Mouse (Mus musculus) erythroid progenitor cell, adult 5-6 weeks (primary cell): ENCODE results near the gene Rerg. TPM values are rescaled to one million over a fixed set of nuclear protein-coding genes. Genes with fewer than 3 reads are reported as not detected.

Source experiments
- ATAC-seq: replicated peaks from 2 replicates; pipeline ENCODE4 v1.8.0; 2016; ENCODE audit warnings: moderate number of reproducible peaks, mild to moderate bottlenecking, moderate TSS enrichment, inconsistent platforms; ENCODE audit not compliant: poor library complexity, low FRiP score, severe bottlenecking
- total RNA-seq, 2 experiments: library from RNA; stranded (forward) in 1 of 2; stranded (reverse) in 1 of 2; fragments of 150-400 nt in 1 of 2; fragments of 186-747, 209-891 nt in 1 of 2; gene quantifications; 2 replicates each; pipeline versions ENCODE4 v1.2.3 to v1.2.4; 2015 to 2017; ENCODE audit warnings: low replicate concordance in 2 of 2

Rerg gene
- total RNA-seq (2015; ENCODE audit: low replicate concordance) = not detected in 2 replicates
- not detected in 2 replicates for total RNA-seq (2017; ENCODE audit: low replicate concordance)

DNA sequence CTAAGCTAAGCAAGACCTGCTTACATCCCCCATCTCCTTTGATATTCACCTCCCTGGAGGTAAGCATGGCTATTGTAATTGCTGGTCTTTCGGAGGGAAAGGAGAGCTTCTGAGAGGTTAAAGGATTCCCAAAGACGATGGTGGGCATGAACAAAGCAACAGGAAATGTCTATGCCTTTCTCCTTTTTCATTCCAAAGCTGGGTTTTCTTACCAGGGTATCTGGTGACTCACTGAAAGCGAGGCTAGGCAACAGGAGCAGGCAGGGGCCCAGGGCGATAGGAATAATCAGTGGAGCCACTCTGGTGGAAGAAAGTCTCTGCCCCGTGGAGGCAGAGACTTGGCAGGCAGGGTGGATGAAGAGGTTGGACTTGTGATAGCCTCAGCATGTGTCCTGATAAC lies at the start of gene Rerg:
Rerg (minus strand) TSS at position 272 of the 400 bp plus-strand sequence.
- ATAC-seq = no peak

DNA sequence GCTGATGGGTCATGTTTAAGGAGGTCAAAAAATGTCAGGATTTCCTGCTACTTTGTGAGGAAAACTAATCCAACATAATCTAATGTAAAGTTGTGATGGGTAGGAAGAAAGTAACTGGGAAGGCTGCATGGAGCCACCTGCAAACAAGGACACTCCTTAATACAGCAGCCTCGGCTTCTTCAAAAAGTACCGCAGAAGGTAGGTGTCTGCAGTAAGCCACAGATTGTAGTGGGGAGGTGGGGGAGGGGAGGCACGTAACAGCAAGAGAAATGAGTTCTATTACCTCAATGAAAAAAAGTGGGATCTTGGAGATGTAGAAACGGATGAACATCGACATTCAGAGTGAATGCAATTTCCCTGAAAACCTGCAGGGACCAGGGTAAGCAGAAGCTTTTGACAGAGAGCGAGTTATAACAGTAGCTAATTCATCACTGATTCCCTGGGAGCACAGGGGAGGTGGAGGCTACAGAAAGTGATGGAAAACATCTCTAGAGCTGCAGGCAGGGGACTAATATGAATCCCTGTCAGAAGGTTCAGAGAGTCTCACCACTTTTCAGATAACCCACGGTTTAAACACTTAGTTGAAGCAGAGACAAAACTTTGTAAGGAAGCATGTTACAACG lies 47.7 kb upstream of the Rerg start:
- ATAC-seq = no peak

DNA sequence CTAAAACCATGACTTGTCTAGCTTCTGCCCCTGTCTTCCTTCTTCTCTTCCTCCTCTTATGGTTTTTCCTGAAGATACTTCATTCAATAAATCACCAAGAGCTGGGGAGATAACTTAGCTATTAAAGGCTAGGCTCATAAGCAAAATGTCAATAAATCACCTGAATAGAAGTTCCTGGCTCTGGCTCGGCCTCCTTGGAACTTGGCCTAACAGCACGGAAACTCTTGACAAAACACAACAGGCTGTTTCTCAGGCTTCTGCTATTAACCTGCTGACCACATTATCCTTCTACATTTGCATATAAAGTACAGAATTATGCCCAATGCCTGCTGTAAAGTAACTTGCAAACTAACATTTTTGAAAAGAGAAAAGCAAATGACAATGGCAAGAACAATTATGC lies 41.1 kb upstream of the Rerg start:
- ATAC-seq = no peak

DNA sequence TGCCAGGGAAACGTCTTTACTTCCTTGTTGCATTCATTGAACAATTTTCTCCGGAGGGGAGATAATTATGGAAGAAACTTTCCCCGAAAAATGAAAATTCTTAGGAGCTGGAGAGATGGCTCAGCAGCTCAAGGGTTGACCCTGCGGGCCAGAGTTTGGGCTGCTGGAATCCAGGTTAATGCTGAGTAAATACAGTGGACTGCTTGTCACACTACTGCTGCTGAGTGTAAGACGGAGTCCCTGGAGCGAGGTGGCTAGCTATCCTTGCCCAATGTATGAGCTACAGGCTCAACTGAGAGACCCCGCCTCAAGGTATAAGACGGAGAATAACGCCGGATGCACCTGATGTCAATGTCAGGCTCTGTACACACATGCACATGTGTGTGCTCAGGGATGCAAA lies 40.7 kb upstream of the Rerg start:
- ATAC-seq = no peak

DNA sequence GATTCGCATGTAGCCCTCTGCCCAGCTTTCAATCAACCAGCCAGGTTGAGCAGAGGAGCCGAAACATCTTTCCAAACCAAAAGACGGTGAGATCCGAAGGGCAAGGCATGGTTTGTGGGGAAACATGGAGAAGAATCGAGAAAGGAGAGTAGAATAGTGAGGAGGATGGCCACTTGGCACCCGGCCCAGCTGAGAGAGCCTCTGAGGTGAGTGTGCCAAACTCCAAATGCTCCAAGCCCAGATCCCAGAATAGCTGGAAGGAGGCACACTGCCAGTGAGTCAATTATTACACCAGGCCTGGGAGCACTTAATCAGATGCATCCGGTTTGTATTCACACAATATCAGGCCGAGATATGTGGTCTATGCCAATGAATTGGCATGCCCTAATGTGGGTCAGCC lies 39.7 kb upstream of the Rerg start:
- no peak for ATAC-seq

DNA sequence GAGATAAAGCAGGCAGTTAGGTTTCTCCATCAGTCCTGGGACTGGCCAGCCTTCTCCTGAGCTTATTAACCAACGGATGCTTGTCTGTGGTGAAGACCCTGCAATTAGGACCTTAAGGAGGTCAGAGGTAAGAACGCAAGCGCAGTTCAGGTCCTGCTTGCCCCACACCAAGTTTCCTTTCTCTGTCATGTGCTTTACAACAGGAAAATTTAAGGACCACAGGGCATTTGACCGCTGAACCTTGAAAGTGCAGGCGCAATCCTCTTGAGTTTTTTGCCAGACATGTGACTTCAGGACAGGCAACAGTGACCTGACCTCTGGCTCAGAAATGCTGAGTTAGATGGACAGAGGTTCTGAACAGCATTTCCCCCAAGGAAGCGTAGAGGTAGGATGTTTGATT lies 36.8 kb upstream of the Rerg start:
- no peak for ATAC-seq

DNA sequence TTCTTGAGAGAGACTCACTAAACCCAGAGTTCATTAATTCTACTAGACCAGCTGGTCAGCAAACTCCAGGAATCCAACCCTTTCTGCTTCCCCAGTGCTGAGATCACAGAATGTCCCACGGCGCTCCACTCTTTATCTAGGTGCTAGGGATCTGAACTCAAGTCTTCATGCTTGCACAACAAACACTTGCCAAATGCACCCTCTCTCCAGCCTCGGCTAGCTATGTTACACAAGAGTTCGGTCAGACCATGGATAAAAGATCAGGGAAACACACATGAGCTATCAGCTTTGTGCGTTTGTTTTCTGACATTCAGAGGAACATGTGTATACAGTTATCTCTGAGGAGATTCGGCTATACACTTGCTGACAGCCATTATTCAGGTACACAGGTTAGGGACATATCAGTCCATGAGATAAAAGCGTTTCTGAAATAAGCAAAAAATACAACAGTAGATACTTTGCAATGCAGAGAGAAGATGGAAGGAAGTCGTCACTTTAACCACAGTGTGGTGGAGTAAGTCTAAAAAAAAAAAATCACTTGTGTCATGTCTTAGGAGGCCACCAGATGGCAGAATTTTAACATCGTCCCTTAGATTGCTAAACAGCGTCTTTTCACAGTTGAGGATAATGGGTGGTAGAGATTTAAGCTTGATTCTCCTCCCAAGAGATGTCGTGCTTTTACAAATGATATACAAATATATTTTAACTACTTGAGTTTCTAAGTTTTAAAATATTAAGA lies 35.5 kb upstream of the Rerg start:
- no peak for ATAC-seq

DNA sequence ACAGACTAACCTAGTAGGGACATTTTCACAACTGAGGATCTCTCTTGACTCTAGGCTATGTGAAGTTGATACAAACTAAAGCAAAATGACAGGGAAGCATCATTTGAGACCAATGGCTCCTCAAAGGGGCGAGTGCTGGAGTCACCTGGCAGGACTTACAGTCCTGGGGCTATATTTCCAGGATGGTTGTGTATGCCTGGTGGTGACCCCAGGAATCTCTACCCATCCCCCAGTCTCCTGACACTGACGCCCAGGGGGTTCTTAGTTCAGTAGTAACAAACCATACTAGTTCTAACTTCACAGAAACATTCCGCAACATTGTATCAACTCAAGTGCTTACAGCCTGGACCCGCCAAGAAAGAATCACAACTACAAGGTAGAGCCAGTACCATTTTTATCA lies 32.4 kb upstream of the Rerg start:
- no peak for ATAC-seq

DNA sequence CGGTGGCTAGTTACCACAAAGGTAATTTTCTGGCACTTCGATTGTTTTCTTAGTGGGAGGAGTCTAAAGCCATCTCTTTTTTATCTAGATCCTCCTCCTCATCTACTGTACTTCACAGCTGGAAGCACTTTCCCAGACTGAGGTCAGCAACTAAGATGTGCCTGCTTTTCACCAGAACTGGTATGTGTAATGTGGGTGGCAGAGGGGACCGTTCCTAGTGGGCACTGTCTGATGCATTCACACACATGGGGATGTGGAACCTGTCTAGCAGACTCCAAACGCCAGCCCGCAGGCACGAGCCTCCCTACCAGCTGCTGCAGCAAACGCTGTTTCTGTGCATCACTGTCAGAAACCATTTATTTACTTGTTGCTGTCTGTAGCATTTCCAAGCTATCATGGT lies 31.3 kb upstream of the Rerg start:
- ATAC-seq = no peak

DNA sequence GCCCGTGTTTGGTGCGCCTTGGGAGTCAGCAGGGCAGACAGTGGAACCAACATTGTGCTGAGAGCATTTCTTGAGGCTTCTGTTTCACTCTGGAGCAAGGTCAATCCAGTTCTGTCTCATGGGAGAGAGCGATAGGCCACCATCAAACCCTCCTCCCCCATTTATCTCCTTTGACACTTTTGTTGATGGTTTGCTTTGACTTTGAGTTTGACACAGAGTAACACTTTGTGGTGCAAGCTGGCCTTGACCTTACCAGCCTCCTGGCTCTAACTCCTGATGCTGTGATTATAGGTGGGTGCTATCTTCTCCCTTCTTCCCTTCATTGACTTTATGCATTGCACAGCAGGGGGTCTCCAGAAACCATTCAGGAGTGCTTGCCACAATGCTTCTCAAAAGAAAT lies 30.9 kb upstream of the Rerg start:
- ATAC-seq = no peak

DNA sequence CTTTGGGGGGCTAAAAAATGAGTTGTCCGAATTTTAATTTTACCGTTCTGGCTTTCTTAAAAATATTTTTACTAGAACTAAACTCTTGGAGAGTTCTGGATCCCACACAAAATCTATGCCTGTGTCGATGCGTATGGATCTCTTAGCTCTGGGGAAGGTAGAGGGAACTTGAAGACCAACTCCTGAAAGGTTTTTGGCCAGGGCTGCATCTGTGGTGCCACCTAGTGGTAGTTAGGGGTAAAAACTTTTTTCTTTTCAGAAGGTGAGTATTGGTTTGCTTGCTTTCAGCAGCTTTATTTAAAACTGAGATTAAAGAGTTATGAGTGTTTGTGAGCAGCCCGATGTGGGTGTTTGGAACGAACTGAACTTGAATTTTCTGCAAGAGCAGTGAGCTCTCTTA lies 21.8 kb upstream of the Rerg start:
- ATAC-seq = no peak

DNA sequence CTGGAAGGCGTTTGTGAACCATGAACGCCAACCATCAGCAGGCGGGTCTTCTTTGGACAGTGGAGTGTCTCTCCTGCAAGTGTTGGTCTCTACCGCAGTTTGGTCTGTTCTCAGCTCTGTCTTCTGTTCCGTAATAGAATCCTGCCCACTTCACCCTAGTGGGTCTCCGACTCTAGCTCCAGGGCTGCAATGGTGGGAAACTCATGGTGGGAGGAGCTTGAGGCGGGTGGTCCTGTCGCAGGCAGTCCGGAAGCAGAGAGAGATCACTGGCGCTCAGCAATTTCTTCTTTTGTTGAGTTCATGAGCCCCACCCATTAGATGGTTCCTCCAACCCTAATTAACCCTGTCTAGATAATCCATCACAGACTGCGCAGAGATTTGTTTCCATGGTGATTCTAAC lies 20.7 kb upstream of the Rerg start:
- ATAC-seq = no peak

DNA sequence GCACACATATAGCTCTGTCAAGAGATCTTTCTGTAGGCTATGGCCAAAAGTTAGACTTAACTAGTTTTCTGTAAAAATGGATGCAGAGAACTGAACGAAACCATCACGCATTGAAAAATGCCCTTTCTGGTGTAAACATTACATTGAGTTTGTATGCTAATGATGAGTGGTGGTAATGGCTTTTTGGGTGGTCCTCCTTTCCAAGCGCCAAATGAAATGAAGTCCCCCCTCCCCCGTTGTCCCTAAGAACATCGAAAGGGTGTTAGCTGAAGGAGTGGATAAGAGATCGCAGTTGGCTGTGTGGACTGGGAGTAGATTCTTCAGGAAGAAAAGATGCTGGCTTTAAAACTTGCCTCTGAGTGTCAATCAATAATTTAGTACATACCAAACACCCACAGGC lies 20.3 kb upstream of the Rerg start:
- no peak for ATAC-seq

DNA sequence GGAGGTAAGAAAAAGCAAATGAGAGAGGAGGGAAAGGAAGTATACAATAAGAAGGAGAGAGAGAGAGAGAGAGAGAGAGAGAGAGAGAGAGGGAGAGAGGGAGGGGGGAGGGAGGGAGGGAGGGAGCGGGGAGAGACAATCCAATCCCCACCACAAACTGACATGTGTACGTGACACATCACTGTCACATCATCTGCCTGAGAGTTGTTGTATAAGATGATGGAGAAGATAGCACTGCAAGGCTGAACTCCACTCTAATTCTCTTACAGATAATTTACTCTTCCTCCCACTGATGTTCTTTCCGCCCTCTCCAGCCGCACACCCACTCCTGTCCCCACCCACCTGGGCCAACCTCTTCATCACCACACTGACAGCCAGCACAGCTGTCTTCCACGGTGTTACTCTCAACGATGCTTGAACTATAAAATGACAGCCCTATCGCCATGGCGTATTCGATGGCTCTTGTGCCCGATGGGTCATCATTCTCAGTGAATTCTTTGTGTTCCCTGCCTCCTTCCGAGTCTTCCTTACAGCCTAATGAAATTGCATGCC lies 18.2 kb upstream of the Rerg start:
- ATAC-seq = no peak

DNA sequence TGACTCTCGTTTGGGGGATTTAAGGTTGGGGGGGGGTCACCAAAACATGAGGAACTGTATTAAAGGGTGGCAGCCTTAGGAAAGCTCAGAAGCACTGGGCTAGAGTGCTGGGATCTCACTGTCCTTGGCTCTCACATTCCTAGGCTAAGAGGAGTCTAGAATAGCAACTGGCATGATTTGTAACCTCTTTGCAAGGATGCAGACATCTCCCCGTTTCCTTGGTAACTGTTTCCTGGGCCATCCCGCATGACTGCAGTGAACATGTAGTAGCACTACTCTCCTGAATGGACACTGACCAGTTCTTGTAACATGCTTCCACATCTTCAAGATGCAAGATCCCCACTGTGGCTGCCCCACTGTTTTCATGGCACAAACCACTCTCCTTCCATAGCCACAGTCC lies 17.1 kb upstream of the Rerg start:
- ATAC-seq = no peak

DNA sequence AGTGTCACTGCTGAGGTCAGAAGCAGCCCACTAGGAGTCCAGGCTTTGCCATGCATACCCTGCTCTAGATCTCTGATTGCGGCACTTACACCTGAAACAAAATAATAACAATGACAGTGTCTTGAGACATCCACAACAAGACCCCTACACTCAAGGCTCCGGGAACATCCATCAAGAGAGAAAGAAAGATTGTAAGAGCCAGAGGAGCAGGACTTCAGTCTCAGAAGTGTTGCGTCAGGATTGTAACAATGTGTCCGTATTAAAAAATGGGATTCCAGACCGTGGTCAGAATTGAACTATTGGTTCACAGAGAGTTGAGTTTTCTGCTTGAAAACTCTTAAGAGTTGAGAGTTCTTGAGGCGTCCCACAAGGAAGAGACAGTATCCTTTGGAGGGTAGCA lies 10.3 kb upstream of the Rerg start:
- ATAC-seq = no peak

DNA sequence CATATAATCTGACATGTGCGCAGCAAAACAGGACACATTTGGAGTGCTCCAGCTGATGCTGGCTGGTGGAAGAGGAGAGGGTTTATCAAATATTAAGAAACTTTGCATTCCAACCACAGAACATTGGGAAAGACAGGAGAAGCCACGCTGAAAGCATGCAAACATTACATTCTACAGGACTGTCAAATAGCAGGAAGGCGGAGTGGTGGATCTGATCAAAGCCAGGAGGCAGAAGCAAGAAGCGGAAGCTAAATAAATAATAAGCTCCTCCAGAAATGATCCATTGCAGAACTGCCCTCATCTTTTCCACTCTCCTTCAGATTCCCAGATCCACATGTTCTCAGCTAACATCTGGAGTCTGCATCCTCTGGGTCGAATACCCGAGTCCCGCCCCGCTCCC lies 9.8 kb upstream of the Rerg start:
- ATAC-seq = no peak

DNA sequence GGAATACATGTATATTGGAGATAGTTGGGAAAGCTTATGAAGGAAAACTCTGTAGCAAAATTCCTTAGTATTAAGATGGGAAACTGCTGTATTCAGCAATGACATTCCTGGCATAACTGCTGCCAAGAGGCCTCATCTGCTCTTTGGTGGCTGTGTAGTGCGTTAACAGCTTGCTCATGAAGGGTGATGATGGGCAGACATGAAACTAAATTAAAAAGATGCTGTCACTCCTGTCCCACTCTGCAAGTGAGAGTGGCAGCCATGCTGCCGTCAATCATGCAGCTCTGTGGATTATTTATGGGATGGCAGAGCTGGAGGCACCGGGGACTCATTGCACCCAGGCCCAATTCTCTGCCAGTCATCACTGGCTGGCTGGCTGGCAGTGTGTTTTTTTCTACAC lies 8.7 kb upstream of the Rerg start:
- no peak for ATAC-seq

DNA sequence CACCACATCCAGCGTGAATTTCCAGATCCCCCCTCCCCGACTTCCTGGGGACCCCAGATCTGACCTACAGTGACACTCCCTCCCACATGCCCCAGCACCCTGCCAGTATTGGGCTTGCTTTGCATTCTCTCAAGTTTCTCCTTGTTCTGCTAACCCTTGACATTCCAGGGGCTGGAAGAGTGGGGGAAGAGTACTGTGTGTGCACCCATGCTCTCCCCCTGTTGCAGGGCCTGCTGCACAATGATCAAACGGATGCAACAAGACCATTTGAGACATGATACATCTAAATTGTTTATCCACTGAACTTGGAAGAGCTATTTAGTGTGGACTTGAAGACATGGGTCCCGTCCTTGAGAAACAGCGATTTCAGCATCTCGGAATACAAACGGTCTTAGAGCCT lies 349 bp upstream of the Rerg start:
- no peak for ATAC-seq

DNA sequence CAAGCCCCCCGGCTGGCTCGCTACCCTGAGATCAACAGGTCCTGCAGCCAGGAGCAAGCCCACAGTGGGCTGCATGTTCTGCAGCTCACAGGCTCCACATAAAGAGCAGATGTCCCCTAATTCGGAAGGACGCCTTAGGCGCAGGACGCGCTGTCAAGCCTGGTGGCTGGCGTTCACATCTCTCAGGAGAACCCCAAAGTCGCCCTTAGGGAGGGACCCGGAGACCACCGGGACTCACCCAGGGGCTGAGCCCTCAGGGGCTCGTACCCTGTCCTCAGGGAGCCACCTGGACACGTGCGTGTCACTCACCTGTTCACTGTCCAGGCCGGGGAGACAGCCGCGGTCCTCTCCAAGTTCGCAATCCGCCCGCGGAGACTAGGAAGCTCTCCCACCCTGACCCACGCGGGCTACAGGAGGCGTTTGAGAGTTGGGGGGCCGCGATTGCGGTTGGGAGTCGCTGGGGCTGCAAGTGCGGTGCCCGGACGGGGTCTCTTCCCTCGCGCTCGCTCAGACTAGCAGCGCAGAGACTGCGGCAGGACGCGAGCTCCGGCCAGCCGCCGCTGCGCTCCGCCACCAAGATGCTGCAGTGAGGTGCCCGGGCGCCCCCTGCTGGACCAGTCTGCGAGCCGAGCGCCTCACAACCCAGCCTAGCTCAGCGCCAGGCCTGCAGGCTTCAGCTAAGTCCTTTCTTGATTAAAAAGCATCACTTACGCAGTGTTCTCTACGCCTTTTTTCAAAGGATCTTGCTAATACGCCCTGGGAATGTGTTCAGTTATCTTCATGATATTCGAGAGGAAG lies 927 bp downstream of the Rerg start:
- no peak for ATAC-seq

DNA sequence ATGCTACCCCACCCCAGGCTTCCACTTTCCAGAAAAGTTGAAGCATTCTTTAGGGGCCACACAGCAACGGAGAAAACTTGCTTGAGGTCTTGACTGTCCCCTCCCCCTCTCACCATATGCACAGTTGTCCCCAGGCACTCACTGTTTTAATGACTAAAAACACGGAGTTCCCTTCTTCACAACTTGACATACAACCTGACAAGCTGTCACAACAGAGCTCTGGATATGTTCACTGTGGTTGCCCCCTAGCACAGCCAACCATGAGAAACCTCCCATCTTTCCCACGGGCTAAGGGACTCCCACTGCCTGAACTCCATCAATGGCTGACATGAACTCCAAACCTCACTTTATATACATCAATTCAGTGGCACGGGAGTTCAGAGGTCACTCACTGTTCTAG lies 3.5 kb downstream of the Rerg start:
- no peak for ATAC-seq
